Mouse (Mus musculus): ENCODE data around the gene Zfand2a.
A peak's percentile ranks its signal among the peaks of the same experiment; 100 is the strongest.

Zfand2a gene

GRCm38 (mm10) chr5:139466373-139466772, 18.0 kb downstream of the Zfand2a start:
- no peak for DNase-seq (ENCODE audit: low spot score)

DNA sequence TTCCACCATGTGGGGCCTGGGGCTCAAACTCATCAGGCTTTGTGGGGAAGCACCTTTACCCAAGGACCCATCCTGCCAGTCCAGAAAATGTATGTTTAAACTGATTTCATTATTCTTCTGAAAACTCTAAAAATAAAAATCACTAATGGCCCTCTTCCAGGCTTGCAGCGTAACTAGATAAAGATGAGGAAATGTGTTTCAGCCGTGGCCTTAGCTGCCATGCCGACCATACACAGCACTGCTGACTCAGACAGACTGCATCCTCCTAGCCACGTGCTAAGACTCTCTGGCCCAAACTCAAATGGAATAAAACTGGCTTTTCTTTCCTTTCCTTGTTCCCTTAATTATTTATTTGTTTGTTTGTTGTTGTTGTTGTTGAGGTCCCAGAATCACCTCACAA, 19.5 kb downstream of the Zfand2a start:
- no peak for DNase-seq (ENCODE audit: low spot score)

- DNase-seq (ENCODE audit: low spot score): peak; percentile 97
Measured at GRCm38 (mm10) chr5:139460384-139461067, 23.8 kb downstream of the Zfand2a start, which contains the start of gene 3110082I17Rik. Gene 3110082I17Rik (minus strand): TSS chr5:139460527.

- DNase-seq (ENCODE audit: low spot score): no peak
Measured at GRCm38 (mm10) chr5:139459938-139460337, 24.4 kb downstream of the Zfand2a start.

- no peak for DNase-seq (ENCODE audit: low spot score)
Measured at GRCm38 (mm10) chr5:139457241-139457640, 27.1 kb downstream of the Zfand2a start.

GRCm38 (mm10) chr5:139455166-139455565, 29.2 kb downstream of the Zfand2a start:
- DNase-seq (ENCODE audit: low spot score): no peak

DNA sequence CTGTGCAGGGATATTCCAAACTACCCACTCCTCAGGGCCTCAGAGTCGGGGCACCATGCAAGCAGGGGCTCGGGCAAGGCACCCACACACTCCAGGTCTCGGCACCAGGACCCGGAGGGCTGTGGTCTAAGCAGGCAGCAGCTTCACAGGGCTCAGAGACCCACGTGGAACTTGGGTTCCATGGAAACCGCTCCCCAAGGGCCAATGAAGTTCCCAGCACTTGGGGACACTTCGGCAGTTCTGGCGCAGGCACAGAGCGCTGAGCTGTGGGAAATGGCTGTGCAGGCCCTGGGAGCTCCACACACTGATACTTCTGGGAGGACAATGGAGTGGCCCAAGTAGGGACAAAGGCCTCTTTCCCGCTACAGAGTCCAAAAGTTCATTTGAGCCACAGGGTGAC, 31.3 kb downstream of the Zfand2a start:
- no peak for DNase-seq (ENCODE audit: low spot score)

DNA sequence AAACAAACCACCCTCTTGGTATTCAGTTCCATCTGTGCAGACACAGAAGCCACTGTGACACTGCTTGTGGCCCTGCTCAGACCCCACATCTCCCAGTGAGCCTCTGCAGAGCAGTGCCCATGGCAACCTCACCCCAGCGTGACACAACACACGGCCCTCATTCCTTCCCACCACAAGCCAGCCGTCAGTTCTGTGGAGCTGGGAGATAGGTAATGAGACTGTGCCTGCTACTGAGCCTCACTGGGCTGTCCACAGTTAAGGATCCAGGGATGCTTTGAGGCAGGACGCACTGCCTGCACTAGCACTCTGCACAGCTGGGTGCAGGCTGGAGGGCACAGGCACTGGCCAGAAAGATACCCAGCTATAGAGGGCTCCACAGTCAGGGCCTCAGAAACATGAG, 34.4 kb downstream of the Zfand2a start:
- DNase-seq (ENCODE audit: low spot score): no peak

DNA sequence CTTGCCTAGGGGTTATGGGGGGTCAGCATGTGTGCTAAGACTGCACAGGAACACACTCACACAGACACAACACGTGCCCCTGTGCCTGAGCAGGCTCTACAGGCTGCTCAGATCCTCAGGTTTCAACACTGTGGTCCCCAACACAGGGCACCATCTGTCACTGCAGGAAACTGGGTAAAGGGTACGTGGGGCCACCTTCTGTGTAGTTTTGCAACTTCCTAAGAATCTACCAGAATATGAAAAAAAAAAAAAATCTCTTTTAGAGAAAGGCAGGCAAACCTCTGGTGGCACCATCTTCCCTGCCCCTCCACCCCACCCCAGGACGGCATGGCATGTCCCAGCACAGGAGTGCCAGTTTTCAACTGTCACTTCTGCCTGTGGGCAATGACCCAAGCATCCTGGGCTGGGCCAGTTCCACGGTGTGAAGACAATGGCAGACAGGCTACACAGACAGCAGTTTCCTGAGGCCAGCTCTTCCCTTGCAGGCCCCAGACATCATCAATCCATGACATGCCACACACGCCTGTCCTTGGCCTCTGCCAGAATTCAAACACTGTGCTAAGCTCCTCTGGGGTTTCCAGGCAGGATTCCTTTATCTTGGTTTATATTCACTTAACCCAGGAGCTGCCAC, 35.1 kb downstream of the Zfand2a start:
- no peak for DNase-seq (ENCODE audit: low spot score)

DNA sequence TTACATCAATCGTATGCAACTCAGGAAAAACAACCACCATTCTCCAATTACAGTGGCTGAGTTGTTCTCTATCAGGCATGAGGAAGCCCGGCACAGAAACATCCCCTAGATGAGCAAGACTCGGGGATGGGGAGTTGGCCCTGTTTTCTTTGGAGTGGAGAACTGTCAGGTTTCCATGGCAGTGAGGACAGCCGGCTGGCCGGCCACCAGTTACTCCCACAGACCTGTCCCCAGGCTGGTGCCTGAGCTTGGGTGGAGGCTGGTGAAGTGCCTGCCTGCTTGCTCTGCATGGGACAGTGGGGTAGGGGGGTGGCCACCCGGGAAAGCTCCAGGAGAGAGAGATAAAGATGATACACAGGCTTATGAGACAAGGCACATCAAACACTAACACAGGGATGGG, 36.3 kb downstream of the Zfand2a start:
- no peak for DNase-seq (ENCODE audit: low spot score)

DNA sequence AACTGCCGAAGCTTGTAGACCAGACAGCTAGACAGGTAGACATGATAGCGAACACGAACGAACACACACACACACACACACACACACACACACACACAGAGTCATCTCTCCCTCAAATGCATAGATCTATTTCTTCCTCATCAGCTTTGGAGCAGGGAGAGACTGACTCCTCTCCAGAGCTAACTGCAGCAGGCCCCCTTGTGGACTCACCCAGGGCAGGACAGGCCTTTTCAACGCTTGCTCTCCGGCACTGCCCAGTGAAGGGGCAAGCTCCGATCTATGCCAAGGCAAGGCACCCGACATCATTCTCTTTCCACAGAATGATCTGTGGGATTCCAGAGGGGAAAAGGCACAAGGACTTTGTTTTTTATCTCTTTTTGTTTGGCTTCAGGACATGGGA, 39.1 kb downstream of the Zfand2a start:
- DNase-seq (ENCODE audit: low spot score): no peak

GRCm38 (mm10) chr5:139442962-139443361, 41.4 kb downstream of the Zfand2a start:
- DNase-seq (ENCODE audit: low spot score): no peak

DNA sequence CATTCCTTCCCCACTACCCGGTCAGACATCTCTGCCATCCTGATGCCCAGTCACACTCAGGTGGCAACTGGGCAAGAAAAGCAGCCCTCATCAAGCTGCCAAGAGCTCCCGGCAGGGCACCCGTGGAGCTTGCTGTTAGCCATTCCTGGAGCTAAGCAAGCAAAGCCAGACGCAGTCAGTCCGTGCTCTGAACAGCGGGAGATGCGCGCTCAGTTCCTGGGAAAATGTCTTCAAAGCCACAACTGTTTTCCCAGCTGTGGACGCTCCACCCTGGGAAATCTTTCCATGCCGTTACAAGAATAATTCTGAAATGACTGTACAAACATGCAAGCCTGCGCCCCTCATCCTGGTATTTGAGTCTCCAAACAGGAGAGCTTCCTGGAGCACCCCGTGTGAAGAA, 41.9 kb downstream of the Zfand2a start:
- DNase-seq (ENCODE audit: low spot score): no peak

GRCm38 (mm10) chr5:139441726-139442018, 42.7 kb downstream of the Zfand2a start:
- no peak for DNase-seq (ENCODE audit: low spot score)

GRCm38 (mm10) chr5:139440926-139441725, 43.2 kb downstream of the Zfand2a start:
- no peak for DNase-seq (ENCODE audit: low spot score)

DNA sequence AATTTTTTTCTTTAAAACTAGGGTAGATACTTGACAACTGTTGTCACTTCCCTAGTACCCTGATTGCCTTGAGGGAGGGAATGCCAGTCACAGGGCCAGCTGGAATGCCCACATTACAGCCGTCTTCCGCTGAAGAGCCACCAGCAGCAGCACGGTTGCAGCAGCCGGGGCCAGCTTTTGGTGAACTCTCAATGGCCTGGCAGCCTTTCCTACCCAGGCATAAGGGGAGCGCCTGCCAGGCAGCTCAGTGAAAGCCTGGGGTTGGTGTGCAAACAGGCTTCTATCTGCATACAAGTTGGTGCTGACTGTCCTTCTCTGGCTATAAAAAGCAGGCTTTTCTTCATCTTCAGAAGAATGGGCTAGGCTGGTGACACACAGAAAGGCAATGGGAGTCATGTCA, 43.9 kb downstream of the Zfand2a start:
- no peak for DNase-seq (ENCODE audit: low spot score)

DNA sequence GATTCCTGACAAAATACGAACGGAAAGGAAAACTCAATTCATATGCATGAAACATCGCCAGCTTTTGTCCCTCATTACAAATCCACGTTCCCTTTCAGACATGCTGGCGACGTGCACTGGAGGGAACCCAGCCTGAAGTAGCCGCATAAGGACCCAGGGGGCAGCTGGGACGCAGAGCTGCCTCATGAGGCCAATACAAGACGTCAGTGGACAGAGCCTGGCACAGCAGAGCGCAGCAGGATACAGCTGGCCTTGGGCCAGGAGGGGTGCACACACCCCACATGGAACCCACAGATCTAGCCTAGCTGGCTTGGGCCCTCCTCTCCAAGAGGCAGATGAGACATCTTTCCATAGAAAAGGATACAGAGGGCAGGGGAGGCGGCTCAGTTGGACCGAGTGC, 45.9 kb downstream of the Zfand2a start:
- no peak for DNase-seq (ENCODE audit: low spot score)

DNA sequence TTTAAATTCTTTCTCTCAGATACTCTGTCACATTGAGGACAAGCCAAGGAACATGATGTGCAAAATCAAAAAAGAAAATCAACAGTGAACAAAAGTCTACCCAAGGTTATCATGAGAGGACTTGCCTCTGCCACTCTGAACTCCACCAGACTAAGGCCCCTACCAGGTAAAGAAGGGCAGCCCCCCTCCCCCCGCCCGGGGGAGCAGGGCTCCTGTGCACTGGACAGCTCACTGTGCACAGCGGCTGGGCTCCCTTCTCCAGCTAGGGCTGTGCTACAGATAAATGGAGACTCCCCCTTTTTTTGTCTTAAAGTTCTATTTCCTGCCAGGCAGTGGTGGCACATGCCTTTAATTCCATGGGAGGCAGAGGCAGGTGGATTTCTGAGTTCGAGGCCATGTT, 46.6 kb downstream of the Zfand2a start:
- no peak for DNase-seq (ENCODE audit: low spot score)

DNA sequence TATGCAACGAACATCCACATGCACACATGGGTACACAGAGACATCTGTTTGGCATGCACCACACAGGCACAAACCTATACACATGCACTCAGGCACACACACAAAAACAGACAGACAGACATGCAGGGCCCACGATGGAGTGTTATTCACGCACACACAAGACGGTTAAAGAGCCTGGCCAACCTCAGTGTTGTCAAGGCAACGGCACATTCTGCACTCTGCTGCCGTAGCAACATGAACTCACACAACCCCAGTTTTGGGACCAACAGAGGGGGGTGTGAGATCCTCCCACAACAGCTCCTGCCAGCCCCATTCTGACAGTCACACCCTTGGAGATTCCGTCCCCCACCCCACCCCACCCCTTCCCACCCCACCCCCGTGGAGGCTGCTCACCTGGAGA, 49.4 kb downstream of the Zfand2a start:
- peak; percentile 53 for DNase-seq (ENCODE audit: low spot score)

DNA sequence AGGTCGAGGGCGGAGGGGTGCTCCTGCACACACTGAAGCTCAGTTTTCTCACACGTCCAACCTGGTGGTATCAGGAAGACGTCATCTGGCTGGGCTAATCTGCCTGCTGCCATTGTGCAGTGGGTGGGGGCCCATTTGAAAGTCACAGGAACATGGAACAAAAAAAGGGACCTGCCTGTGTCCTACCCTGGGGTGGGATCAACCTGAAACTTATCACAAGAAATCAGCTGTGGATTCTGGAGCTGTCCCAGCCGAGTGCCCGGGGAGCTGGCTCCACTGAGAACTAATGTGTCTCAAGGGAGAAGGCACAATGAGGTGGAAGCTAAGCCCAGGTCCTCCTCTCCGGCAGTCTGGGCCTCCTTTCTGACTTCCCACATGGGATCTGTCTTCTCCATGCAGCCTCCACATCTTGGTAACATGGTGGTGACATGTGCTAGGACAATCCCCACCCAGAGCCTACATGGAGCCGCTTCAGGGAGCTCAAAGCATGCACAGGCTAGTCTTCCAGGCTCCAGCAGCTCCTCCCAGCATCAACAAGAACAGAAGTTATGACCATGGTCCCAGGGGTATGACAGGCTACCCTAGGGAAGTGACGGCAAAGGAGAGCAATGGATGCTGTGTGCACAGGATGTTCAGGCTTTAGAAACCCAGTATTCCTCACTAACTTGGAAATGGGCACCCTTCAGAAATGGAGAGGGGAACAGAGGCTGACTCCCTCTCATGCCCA, 50.3 kb downstream of the Zfand2a start:
- DNase-seq (ENCODE audit: low spot score): no peak

DNA sequence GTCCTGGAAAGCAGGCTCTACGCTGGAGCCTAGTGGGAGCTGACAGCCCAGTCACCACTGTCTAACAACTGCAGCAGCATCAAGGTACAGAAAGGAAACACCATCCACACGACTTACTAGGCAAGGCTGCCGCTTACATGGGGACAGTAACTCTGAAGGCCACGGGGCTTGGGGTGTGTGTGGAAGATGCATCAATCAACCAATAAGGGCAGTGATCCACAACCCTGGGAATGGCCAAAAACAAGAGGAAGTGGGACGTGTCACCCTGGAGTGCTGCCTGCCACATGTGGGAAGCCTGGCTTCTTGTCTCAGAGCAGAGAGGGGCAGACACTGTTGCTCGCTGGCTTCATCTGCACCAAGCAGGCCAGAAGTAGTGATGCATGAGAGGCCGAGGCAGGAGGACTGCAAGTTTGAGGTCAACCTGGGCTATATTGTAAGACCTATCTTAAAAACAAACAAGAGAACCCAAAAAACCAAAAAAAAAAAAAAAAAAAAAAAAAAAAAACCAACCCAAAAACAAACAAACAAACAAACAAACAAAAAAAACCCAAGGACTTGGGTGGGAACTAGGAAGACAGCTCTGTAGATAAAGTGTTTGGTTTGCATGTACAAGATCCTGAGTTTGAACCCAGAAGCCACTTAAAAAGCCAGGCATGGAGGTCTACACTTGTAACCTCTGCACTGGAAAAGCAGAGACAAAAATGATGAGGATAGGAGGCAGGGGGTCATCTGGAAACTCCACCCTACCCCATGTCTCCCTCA, 51.4 kb downstream of the Zfand2a start:
- DNase-seq (ENCODE audit: low spot score): no peak

DNA sequence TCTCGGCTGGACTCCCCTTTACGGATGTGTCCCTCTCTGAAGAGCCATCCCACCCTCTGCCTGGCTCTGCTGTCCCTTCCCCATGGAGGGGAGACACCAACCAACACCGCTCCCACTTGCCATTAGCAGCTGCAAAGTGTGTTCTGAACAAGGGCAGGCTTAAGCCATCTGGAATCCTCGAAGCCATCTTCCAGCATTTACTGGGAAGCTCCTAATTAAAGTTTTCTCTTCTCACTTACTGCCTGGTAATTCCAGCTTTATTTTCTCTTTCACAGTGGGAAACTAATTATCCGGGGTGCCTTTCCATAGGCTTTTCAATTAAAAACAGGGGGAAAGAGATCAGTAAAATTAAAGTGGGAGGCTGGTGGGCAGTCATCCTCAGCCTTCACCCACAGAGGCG, 52.0 kb downstream of the Zfand2a start:
- no peak for DNase-seq (ENCODE audit: low spot score)
